Mouse (Mus musculus): Measurements from ENCODE around the gene Gabarap.

Gene Gabarap

GRCm38 (mm10) chr11:70021264-70022132, 30.6 kb downstream of the Gabarap start:
- DNase-seq (ENCODE audit: low spot score): peak; percentile 98

- no peak for DNase-seq (ENCODE audit: low spot score)
Observed at GRCm38 (mm10) chr11:70023481-70024150, 32.7 kb downstream of the Gabarap start.

GRCm38 (mm10) chr11:70024151-70024514, 33.2 kb downstream of the Gabarap start:
- DNase-seq (ENCODE audit: low spot score): no peak

- peak; percentile 60 for DNase-seq (ENCODE audit: low spot score)
Observed at GRCm38 (mm10) chr11:70026689-70027088, 35.7 kb downstream of the Gabarap start.

- no peak for DNase-seq (ENCODE audit: low spot score)
Observed at GRCm38 (mm10) chr11:70027397-70027796, 36.5 kb downstream of the Gabarap start.

- DNase-seq (ENCODE audit: low spot score): no peak
Observed at GRCm38 (mm10) chr11:70028401-70029129, 37.6 kb downstream of the Gabarap start.

- peak; percentile 82 for DNase-seq (ENCODE audit: low spot score)
Observed at GRCm38 (mm10) chr11:70029130-70029801, 38.3 kb downstream of the Gabarap start.

GRCm38 (mm10) chr11:70029829-70030550, 39.0 kb downstream of the Gabarap start:
- DNase-seq (ENCODE audit: low spot score): no peak

- DNase-seq (ENCODE audit: low spot score): no peak
Observed at GRCm38 (mm10) chr11:70030651-70031320, 39.8 kb downstream of the Gabarap start.

- no peak for DNase-seq (ENCODE audit: low spot score)
Observed at GRCm38 (mm10) chr11:70031321-70031670, 40.4 kb downstream of the Gabarap start.

- DNase-seq (ENCODE audit: low spot score): no peak
Observed at GRCm38 (mm10) chr11:70038174-70038573, 47.2 kb downstream of the Gabarap start.

GRCm38 (mm10) chr11:70039631-70040030, 48.7 kb downstream of the Gabarap start:
- no peak for DNase-seq (ENCODE audit: low spot score)

- DNase-seq (ENCODE audit: low spot score): no peak
Observed at GRCm38 (mm10) chr11:70040184-70040583, 49.2 kb downstream of the Gabarap start.

GRCm38 (mm10) chr11:70042309-70043085, 51.6 kb downstream of the Gabarap start:
- no peak for DNase-seq (ENCODE audit: low spot score)

GRCm38 (mm10) chr11:70043665-70044064, 52.7 kb downstream of the Gabarap start:
- no peak for DNase-seq (ENCODE audit: low spot score)

All from yolk sac, embryonic 10.5 days (tissue).